ENCODE assay signal across 8 mouse cellular contexts in the genomic region with DNA sequence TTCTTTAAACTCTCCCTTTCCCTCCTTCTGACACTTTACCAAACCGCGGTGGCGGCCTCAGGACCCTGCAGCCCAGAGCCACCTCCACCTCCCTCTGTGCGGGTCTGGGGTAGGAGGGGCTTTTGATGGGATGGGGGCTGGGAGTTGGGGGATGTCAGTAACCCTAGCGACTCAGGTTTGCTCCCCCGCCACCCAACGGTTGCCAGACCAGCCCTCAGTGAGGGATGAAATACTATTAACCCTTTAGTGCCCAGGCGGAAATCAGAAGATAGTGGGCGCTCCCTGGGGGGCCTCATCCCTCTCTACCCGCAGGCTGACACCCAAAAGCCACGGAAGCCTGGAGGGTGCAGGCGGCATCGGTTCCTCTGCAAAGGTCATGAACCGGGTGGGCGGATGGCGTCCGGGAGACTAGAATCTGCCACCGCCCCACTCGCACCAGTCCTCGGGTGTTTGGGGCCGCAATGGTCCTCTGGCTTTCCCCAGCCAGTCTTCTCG. TPM values are rescaled to one million over a fixed set of nuclear protein-coding genes. Genes with fewer than 3 reads are reported as not detected.
DNase-seq lines count a peak whose midpoint lies in the region; ATAC-seq lines count a peak whose summit lies in the region.

No protein-coding gene starts in this region.

- H3K4me1 ChIP-seq in lung, embryonic 15.5 days, result no peaks in the 10 kb centered on the region
- peaks cover 6% of the 10 kb centered on the region; the same call in 1 of the 2 replicates for H3K4me1 ChIP-seq in embryonic facial prominence, embryonic 14.5 days (ENCODE audit: control insufficient read depth, insufficient read depth, low read length)
- H3K4me1 ChIP-seq in intestine, embryonic 15.5 days (replicated peaks), result peaks cover 8% of the 10 kb centered on the region

- H3K27me3 ChIP-seq in lung, embryonic 15.5 days, result no peaks in the 10 kb centered on the region
- H3K27me3 ChIP-seq in embryonic facial prominence, embryonic 14.5 days (replicated peaks; ENCODE audit: control insufficient read depth, insufficient read depth, low read length), result 0 out of 2 replicates have a peak, but pooled peaks cover 7% of the 10 kb centered on the region
- H3K27me3 ChIP-seq in intestine, embryonic 15.5 days (replicated peaks), result no peaks in the 10 kb centered on the region

- peak overlapping the region; percentile 65 for H3K9ac ChIP-seq in lung, embryonic 15.5 days
- H3K9ac ChIP-seq in embryonic facial prominence, embryonic 14.5 days (ENCODE audit: low read depth, low read length), result peak overlapping the region; percentile 65
- peak overlapping the region; percentile 52 for H3K9ac ChIP-seq in intestine, embryonic 15.5 days

- DNase-seq in adrenal gland, postnatal 14 days, result peak; percentile 15
- DNase-seq in adrenal gland, postnatal 25 days, result no peak
- no peak for DNase-seq in lung, postnatal 25 days (ENCODE audit: low spot score)
- peak; percentile 83 for DNase-seq in embryonic facial prominence, embryonic 14.5 days (ENCODE audit: low spot score)
- peak; percentile 28 to 69 for DNase-seq in spleen, postnatal 4 days (ENCODE audit: low spot score in 2 of 2)

- no peaks in the 10 kb centered on the region for H3K36me3 ChIP-seq in lung, embryonic 15.5 days
- H3K36me3 ChIP-seq in embryonic facial prominence, embryonic 14.5 days (ENCODE audit: control insufficient read depth, insufficient read depth, low read length), result no peaks in the 10 kb centered on the region
- no peaks in the 10 kb centered on the region for H3K36me3 ChIP-seq in intestine, embryonic 15.5 days

- peak overlapping the region; percentile 76 for H3K4me3 ChIP-seq in lung, embryonic 15.5 days
- H3K4me3 ChIP-seq in embryonic facial prominence, embryonic 14.5 days (ENCODE audit: low read depth, low read length), result peak overlapping the region; percentile 61
- H3K4me3 ChIP-seq in intestine, embryonic 15.5 days (replicated peaks), result peak overlapping the region; percentile 62

- ATAC-seq in lung, embryonic 15.5 days (ENCODE audit: borderline replicate concordance, extremely low read depth, low FRiP score, low TSS enrichment), result peak; percentile 75
- peak; percentile 86 for ATAC-seq in embryonic facial prominence, embryonic 14.5 days (ENCODE audit: low read depth)
- peak; percentile 75 for ATAC-seq in intestine, embryonic 15.5 days
- peak; percentile 51 for ATAC-seq in megakaryocyte, adult 5-6 weeks (ENCODE audit: poor library complexity, severe bottlenecking)

- under 1% methylated on average over 22 of the region's 22 CpGs for WGBS in lung, embryonic 15.5 days
- WGBS in embryonic facial prominence, embryonic 14.5 days, result under 1% methylated on average over 20 of the region's 22 CpGs
- WGBS in intestine, embryonic 15.5 days, result under 1% methylated on average over 22 of the region's 22 CpGs

- H3K4me2 ChIP-seq in lung, embryonic 15.5 days, result peak overlapping the region; percentile 84
- peak overlapping the region; percentile 88 for H3K4me2 ChIP-seq in embryonic facial prominence, embryonic 14.5 days (ENCODE audit: low read depth, low read length)
- H3K4me2 ChIP-seq in intestine, embryonic 15.5 days (replicated peaks), result peak overlapping the region; percentile 95

- H3K9me3 ChIP-seq in lung, embryonic 15.5 days, result no peaks in the 10 kb centered on the region
- no peaks in the 10 kb centered on the region for H3K9me3 ChIP-seq in embryonic facial prominence, embryonic 14.5 days (ENCODE audit: control insufficient read depth, low read length)
- no peaks in the 10 kb centered on the region for H3K9me3 ChIP-seq in intestine, embryonic 15.5 days

- H3K27ac ChIP-seq in lung, embryonic 15.5 days, result peak overlapping the region; percentile 90
- peak overlapping the region; percentile 82 for H3K27ac ChIP-seq in embryonic facial prominence, embryonic 14.5 days (replicated peaks; ENCODE audit: low read depth, low read length)
- H3K27ac ChIP-seq in intestine, embryonic 15.5 days, result no peak overlapping the region; the same call in 1 of the 2 replicates

RNA-seq across cellular contexts. Expression of gene Plxdc2, which starts 0.4 kb away (rescaled TPM):
- 15.9 and 22.1 TPM in 2 replicates for total RNA-seq in adrenal gland, postnatal 14 days (2021)
- 15.0 and 17.4 TPM in 2 replicates for total RNA-seq in adrenal gland, postnatal 25 days (2021)
- polyA plus RNA-seq in lung, embryonic 15.5 days (2015; fragmentation: Nextera tagmentation; extraction: Ambion mirVana), result 64.2 and 71.3 TPM in 2 replicates
- polyA plus RNA-seq in embryonic facial prominence, embryonic 14.5 days (2014; fragmentation: Nextera tagmentation; extraction: Ambion mirVana), result 36.4 and 45.9 TPM in 2 replicates
- polyA plus RNA-seq in intestine, embryonic 15.5 days (2015; fragmentation: Nextera tagmentation; extraction: Ambion mirVana), result 17.2 and 17.4 TPM in 2 replicates
- 0.39 and 1.0 TPM in 2 replicates for total RNA-seq in megakaryocyte, adult 5-6 weeks (2015)
- 0.73 TPM in 2 replicates for total RNA-seq in megakaryocyte, adult 5-6 weeks (2017)

Comparison
In these comparisons a context has a peak if more than half of its experiments do, and no peak if none do; other contexts are left out.
1. DNase-seq: peak in adrenal gland, postnatal 14 days (single experiment), embryonic facial prominence, embryonic 14.5 days (single experiment) and spleen, postnatal 4 days (2 of 2); none in adrenal gland, postnatal 25 days (single experiment) and lung, postnatal 25 days (single experiment).
2. Peak in every context shown above with its lines, with median percentiles within 50 percentile points of each other: ATAC-seq, H3K4me2 ChIP-seq, H3K4me3 ChIP-seq and H3K9ac ChIP-seq.